Mouse (Mus musculus) retina, adult 2 months (tissue): Measurements from ENCODE around the gene Insl6.
A peak's percentile ranks its signal among the peaks of the same experiment; 100 is the strongest.

Experiments used
- DNase-seq: peaks from one replicate; pipeline ENCODE4 v3.0.0-alpha.2; 2012; ENCODE audit warnings: low read depth, low spot score

Insl6 gene

DNA sequence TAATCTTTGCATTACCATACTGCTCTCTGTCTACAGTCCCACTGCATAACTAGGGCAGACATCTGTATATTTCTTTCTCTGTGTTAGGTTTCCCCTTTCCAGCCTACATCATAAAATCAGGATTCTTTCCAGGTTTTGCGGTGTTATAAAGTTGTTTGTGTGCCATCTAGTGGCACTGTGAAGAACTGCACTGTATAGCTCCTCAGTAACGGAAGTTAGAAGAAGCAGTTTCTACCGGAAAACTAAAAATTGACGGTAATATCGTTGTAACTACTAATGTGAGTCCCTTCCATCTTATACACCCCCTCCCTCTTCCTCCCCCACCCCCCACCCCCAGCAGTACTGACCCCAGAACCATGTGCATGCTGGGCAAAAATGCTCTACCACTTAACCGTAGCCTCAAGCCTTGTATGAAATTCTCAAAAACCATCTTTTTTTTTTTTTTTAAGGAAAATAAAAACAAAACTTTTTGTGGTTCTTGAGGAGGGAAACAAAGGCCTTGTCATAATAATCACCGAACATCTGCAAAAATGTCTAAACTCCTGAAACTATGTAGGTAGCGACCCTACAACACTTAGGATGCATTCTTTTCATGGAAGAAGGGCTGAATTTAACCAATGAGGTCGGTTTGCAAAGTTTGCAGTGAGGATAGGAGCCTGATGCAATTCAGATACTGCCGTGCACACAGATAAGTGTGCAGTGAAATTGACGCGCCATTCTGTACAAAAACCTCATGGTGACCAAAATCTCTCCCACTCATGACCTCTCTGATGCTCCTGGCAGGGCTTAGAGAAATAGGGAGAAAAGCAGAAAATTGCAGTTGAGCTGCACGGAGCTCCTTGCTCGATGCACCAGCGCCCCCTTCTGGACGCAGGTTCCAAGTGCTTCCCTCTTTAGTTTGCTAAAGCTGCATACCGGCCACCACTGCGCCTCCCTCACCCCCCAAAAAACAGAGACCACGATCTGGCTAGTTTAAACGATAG, 30.0 kb upstream of the Insl6 start:
- peak; percentile 63 for DNase-seq

- no peak for DNase-seq
Observed at GRCm38 (mm10) chr19:29350991-29351390, 25.8 kb upstream of the Insl6 start.

GRCm38 (mm10) chr19:29345636-29346035, 20.5 kb upstream of the Insl6 start:
- DNase-seq = no peak

- DNase-seq = no peak
Observed at GRCm38 (mm10) chr19:29344868-29345267, 19.7 kb upstream of the Insl6 start.

DNA sequence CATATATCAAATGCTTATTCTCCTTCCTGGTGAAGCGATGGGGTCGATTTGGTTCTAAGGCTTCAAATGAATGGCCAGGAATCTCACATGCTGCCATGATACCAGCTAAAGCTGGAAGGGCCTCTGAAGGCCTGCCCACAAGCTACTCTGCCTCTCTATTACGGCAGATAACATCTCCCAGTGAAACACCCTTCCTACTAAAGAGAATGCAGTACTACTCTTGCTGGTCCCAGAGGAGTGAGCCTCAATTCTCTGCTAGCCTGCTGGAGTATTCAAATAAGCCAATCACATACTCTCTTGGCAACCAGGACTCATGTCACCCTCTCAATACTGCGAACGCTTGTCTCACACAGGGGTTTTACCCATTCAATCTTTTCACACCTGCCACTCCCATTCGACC, 17.1 kb upstream of the Insl6 start:
- DNase-seq = no peak

GRCm38 (mm10) chr19:29341029-29341428, 15.9 kb upstream of the Insl6 start:
- no peak for DNase-seq

DNA sequence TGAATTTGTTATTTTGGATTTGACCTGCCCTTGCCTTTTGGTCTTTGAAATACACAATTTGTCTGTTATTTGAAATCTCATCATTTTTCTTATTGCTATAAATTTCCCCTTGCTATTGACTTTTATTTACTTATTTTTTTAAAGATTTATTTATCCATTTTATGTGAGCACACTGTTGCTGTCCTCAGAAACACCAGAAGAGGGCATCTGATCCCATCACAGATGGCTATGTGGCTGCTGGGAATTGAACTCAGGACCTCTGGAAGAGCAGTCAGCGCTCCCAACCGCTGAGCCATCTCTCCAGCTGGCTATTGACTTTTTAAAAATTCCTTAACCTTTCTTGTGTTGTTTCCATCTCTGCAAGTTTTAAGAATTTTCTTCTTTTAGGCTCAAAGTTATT, 11.5 kb upstream of the Insl6 start:
- no peak for DNase-seq

DNA sequence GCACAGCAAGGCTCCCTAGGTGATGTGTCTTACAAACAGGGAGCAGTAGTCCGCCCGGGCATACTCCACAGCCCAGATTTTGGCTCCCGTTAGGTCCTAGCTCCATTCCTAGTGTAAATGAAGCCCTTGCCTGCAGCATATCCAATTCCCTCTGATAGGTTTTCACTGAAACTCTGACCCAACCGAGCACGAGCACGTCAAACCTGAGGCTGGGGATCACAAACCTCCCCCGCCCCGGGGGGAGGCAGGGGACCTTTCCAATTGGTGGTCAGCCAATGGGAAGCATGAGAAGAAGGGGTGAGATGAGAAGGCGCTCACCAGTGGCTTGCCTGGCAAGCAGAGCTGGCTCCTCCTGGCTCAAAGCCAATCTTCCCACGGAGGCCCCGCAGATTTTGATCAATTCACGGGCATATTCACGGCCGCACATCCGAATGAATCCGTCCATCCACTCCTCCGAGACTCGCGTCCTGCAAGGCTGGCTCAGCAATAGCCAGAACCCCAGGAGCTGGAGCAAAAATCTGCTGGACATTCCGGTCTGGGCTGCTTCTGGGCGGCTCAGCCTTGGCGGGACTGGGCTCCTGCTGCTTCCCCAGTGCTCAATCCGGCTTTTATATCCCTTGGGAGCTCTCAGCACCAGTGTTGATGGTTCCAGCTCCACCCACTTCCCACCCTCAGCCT, 9.1 kb upstream of the Insl6 start, which contains the start of gene Rln1:
TSS of gene Rln1 (minus strand) at position 603 of the 678 bp plus-strand sequence.
- no peak for DNase-seq

- no peak for DNase-seq
Observed at GRCm38 (mm10) chr19:29326822-29327552, 1.8 kb upstream of the Insl6 start.

DNA sequence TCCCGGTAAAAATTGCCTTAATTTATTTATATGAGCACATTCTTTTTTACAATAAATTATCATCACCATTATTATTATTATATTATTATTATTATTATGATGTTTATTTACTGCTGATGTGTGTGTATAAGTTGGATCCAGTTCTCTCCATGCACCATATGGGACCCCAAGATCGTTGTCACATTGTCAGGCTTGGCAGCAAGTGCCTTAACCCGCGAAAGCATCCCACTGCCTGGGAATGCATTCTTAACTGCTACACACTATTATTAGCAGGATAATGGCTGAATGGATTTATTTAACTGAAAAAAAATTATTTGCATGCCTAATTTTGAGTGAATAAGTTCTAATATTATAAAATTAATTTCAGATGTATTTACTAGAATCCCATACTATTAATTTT, 1.2 kb upstream of the Insl6 start:
- no peak for DNase-seq

- no peak for DNase-seq
Observed at GRCm38 (mm10) chr19:29325852-29326180, 660 bp upstream of the Insl6 start.

DNA sequence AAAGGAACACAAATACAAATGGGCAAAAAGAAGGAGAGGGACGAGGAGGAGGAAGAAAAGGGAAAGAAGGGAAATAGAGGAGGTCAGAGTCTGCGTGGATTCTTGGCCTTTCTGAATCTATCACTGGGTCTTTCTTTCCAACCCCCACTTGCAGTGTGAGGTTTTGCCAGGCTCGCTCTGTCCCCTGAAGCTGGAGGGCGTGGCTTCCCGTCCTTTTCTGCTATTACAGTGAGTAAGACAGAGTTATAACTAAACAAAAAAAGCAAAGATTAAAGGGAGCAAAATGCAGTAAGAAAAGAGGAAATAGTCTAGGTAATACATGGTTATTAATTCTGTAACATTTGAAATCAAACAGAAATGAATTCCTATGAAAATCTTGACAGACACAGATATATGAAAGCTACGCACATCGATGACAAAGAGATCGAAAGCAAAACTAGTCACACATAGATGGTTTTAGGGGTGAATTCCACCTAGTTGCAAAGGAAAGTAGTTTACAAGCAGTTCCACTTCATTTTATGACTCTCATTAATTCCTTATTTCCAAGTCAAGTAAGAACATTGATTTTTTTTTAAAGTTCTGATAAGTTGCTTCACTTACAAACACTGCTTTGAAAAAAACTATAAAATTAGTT, 1.6 kb downstream of the Insl6 start:
- DNase-seq = no peak

GRCm38 (mm10) chr19:29312661-29313060, 12.5 kb downstream of the Insl6 start:
- DNase-seq = no peak

GRCm38 (mm10) chr19:29311791-29312190, 13.4 kb downstream of the Insl6 start:
- no peak for DNase-seq

GRCm38 (mm10) chr19:29308832-29309231, 16.3 kb downstream of the Insl6 start:
- DNase-seq = no peak

- no peak for DNase-seq
Observed at GRCm38 (mm10) chr19:29302119-29302518, 23.0 kb downstream of the Insl6 start.

DNA sequence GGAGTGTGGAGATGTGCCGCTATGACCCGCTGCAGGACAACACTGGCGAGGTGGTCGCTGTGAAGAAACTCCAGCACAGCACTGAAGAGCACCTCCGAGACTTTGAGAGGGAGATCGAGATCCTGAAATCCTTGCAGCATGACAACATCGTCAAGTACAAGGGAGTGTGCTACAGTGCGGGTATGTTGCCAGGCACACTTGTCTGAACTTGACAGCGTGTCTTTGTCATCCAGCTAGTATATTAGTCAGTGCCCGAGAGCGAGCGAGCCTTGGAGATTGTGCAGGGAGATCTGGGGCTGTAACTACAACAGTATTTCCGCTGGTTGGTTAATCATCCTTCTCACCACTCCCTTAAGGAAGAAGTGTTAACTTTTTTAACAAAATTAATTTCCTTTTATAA, 24.2 kb downstream of the Insl6 start:
- DNase-seq = no peak

DNA sequence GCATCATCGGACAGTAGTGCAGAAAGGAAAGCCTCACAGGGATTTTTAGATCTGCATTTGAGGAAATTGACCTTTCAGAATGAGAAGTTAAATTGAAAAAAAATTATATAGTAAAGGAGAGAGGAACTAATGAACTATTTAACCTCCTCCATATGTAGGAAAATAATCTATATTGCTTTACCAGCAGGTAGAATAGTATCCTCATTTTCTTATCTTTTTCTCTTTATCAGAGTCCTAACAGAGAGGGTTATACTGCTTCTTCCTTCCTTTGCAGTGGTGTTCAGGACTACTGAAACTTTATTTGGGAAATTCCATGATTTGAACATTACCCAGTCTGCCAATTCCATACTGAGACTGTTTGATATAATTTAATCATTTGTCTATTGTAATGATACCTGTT, 27.8 kb downstream of the Insl6 start:
- no peak for DNase-seq

- no peak for DNase-seq
Observed at GRCm38 (mm10) chr19:29296166-29296565, 29.0 kb downstream of the Insl6 start.

DNA sequence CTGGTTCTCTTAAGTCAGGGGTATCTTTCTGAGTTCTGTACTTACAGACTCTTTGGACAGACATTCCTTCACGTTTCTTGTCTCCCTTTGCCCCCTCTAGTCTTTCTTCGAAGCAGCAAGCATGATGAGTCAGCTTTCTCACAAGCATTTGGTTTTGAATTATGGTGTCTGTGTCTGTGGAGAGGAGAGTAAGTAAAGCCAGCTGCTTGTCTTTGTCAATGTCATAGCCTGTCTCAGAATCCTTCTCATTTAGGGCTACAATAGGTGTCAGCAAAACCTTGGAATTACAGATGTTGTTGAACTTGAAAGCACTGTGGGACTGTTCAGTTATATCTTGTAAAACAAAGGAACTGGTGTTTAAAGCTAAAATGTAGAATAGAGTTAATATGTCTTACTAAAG, 30.4 kb downstream of the Insl6 start:
- DNase-seq = no peak

- no peak for DNase-seq
Observed at GRCm38 (mm10) chr19:29292546-29292945, 32.6 kb downstream of the Insl6 start.

DNA sequence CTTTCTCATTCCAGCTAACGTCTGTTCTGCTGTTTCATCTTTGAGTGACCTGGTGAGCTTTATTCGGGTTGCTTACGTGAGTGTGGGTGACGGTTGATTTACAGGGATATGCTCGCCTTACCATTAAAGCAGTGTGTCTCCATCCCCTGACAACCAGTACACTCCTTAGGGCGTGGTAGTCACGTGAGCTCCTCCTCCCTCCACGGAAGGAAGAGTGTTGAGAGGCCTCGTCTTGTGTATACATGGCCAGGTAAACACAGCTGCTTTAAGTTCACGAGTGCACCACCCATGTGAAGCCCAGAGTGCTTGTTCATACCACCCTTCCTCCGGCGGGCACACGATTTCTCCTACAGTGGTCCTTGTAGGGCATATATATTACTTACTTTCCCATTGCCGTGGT, 33.6 kb downstream of the Insl6 start:
- DNase-seq = no peak
